Mouse (Mus musculus) neural tube, embryonic 14.5 days (tissue): ENCODE results near the gene Ubr3. TPM values are rescaled to one million over a fixed set of nuclear protein-coding genes. Genes with fewer than 3 reads are reported as not detected.
"Not testable (repeated sequence)": the region's sequence is repeated elsewhere in the genome, so short reads cannot be mapped to it uniquely, and the experiment has no call there.

Source experiments
- ATAC-seq: fragments of 200-750 bp; cut with Nextera tagmentation; 2 replicates; pipeline ENCODE4 v1.8.0; 2017; ENCODE audit warnings: low read depth, mild to moderate bottlenecking, moderate TSS enrichment, moderate library complexity
- H3K27ac ChIP-seq: fragments of 300-500 bp; sonication (generic); 2 replicates; pipeline ENCODE4 v1.5.1; 2014; ENCODE audit warnings: low read depth, mild to moderate bottlenecking, control low read depth, low read length, moderate library complexity, mixed read lengths
- H3K27me3 ChIP-seq: fragments of 300-500 bp; sonication (generic); 2 replicates; pipeline ENCODE4 v1.6.1; 2014; ENCODE audit warnings: low read length; ENCODE audit not compliant: control insufficient read depth, insufficient read depth
- H3K36me3 ChIP-seq: fragments of 300-500 bp; sonication (generic); 2 replicates; pipeline ENCODE4 v1.6.1; 2014; ENCODE audit warnings: low read length, mixed read lengths; ENCODE audit not compliant: control insufficient read depth, insufficient read depth
- H3K4me1 ChIP-seq: fragments of 300-500 bp; sonication (generic); 2 replicates; pipeline ENCODE4 v1.6.1; 2014; ENCODE audit warnings: low read length; ENCODE audit not compliant: control insufficient read depth, insufficient read depth
- H3K4me2 ChIP-seq: fragments of 300-500 bp; sonication (generic); 2 replicates; pipeline ENCODE4 v1.6.1; 2014; ENCODE audit warnings: mild to moderate bottlenecking, low read depth, low read length, control low read depth
- H3K4me3 ChIP-seq: fragments of 300-500 bp; sonication (generic); 2 replicates; pipeline ENCODE4 v1.5.1; 2014; ENCODE audit warnings: low read depth, low read length, control low read depth, mixed read lengths
- H3K9ac ChIP-seq: fragments of 300-500 bp; sonication (generic); replicated peaks from 2 replicates; pipeline ENCODE4 v1.6.1; 2014; ENCODE audit warnings: low read depth, mild to moderate bottlenecking, control low read depth, low read length, mixed read lengths
- H3K9me3 ChIP-seq: fragments of 300-500 bp; sonication (generic); 2 replicates; pipeline ENCODE4 v1.6.1; 2016; ENCODE audit warnings: low read length; ENCODE audit not compliant: control insufficient read depth
- WGBS: fragments of 180-500 bp; shearing (Covaris S2); extraction: QIAGEN DNeasy Blood & Tissue Kit; methylation state at CpG from one replicate; pipeline ENCODE4 v1.1.7; 2014; 5-methylcytosine and 5-hydroxymethylcytosine counted together
- polyA plus RNA-seq: library from polyadenylated mRNA; unstranded; fragments of >200 nt; fragmentation: Nextera tagmentation; extraction: Ambion mirVana; gene quantifications from 2 replicates; pipeline ENCODE4 v1.2.1, GENCODE M21; 2014

Gene Ubr3
- polyA plus RNA-seq, 1 experiment from 2014 or later: 28.7 TPM

GRCm38 (mm10) chr2:69939649-69940048 lies 42.6 kb downstream of the Ubr3 start:
- Histone ChIP-seq H3K4me3 (no peak overlapping the region), H3K27me3 (no peaks in the 10 kb centered on the region), H3K4me2 (no peak overlapping the region), H3K27ac (no peak overlapping the region), H3K9ac (no peak overlapping the region), H3K9me3 (no peaks in the 10 kb centered on the region), H3K4me1 (no peaks in the 10 kb centered on the region), H3K36me3 (peaks cover 9% of the 10 kb centered on the region)
- ATAC-seq: no peak
- 98% methylated on average over 5 of the region's 5 CpGs for WGBS

DNA sequence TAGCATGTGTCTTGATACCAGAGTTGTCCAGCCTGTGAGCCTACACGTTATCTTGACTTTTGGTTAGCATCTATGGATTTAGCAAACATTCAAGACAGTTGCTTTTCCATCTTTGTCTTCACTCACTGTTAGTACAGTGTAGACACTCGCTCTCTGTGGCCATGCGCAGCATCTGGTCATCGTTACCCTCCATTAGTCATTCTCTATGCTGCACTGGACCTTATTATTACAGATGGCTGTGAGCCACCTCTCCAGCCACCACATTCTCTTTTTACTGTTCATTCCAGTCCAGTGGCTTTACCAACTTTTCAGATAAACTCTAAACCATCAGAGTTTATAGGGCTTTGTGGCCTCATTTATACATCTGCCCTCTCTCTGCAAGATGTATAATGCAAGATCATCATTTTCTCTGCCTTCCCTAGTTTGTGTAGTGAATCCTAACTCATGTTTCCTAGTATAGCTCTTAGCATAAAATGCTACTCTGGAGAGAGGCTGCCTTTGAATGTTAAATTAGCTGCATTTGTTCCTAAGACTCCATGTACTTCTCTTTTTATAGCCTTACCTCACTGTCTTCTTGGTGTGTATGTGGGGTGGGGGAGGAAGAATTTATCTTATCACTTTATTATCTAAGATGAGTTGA lies 44.5 kb downstream of the Ubr3 start:
- Histone ChIP-seq H3K27ac (no peak overlapping the region), H3K36me3 (peaks cover 9% of the 10 kb centered on the region), H3K4me1 (no peaks in the 10 kb centered on the region), H3K9ac (no peak overlapping the region), H3K9me3 (no peaks in the 10 kb centered on the region), H3K27me3 (no peaks in the 10 kb centered on the region), H3K4me2 (no peak overlapping the region), H3K4me3 (no peak overlapping the region)
- no peak for ATAC-seq
- WGBS: 73% methylated on average over 4 of the region's 4 CpGs

DNA sequence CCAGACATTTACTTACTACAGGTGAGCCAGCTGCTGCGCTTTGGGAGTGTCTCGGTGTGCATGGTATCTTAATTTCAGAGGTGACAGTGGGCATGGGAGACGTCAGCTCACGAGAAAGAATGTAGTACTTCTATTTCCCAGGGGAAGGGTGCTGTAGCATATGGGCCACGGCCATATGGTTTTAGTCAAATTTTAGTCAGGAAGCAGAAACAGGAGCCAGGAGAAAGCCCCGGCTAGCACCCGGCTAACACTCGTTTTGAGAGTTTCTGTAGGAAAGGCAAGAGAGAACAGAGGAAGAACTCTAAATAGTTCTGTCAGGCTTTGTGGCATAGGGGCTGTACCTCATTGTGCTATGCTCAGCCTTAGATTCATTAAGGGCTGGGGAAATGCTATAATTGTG lies 55.8 kb downstream of the Ubr3 start:
- Histone ChIP-seq H3K4me1 (no peaks in the 10 kb centered on the region), H3K9ac (no peak overlapping the region), H3K4me2 (no peak overlapping the region), H3K27me3 (no peaks in the 10 kb centered on the region), H3K36me3 (peaks cover 22% of the 10 kb centered on the region), H3K9me3 (no peaks in the 10 kb centered on the region), H3K4me3 (no peak overlapping the region), H3K27ac (no peak overlapping the region)
- no peak for ATAC-seq
- WGBS: 86% methylated on average over 8 of the region's 8 CpGs

GRCm38 (mm10) chr2:69955635-69956034 lies 58.6 kb downstream of the Ubr3 start:
- no peak for ATAC-seq
- Histone ChIP-seq H3K4me3 (no peak overlapping the region), H3K27ac (no peak overlapping the region), H3K27me3 (no peaks in the 10 kb centered on the region), H3K9me3 (no peaks in the 10 kb centered on the region), H3K4me1 (no peaks in the 10 kb centered on the region), H3K4me2 (no peak overlapping the region), H3K9ac (no peak overlapping the region), H3K36me3 (peaks cover 19% of the 10 kb centered on the region)
- WGBS: 69% methylated on average over 2 of the region's 2 CpGs

- Histone ChIP-seq H3K27ac (no peak overlapping the region), H3K9ac (no peak overlapping the region), H3K4me1 (no peaks in the 10 kb centered on the region), H3K9me3 (no peaks in the 10 kb centered on the region), H3K27me3 (no peaks in the 10 kb centered on the region), H3K4me3 (no peak overlapping the region), H3K36me3 (peaks cover 19% of the 10 kb centered on the region), H3K4me2 (no peak overlapping the region)
- ATAC-seq: no peak
- WGBS: 94% methylated on average over 2 of the region's 2 CpGs
Measured at GRCm38 (mm10) chr2:69957622-69958021, 60.6 kb downstream of the Ubr3 start.

DNA sequence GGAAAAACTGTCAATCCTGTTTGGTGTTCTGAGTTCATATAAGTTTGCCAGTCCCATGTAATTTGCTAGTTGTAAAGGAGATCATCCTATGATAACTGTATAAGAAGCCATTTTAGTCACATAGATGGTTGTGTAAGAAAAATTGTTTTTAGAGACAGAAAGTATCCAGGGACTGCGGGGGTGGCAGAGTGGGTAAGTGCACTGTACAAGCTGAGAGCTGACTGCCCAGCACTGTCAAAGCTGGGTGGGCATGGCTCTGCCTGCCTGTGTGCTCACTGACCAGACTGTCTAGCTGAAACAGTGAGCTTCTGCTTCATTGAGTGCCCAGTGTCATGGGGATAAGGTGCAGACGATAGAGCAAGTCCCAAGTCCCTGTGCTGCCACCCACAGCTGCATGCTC lies 77.8 kb downstream of the Ubr3 start:
- no peak overlapping the region for H3K9ac ChIP-seq
- H3K4me2 ChIP-seq: no peak overlapping the region
- H3K4me1 ChIP-seq: no peaks in the 10 kb centered on the region
- 85% methylated on average over 2 of the region's 2 CpGs for WGBS
- ATAC-seq: no peak
- no peak overlapping the region for H3K27ac ChIP-seq
- H3K4me3 ChIP-seq: no peak overlapping the region
- no peaks in the 10 kb centered on the region for H3K27me3 ChIP-seq
- no peaks in the 10 kb centered on the region for H3K9me3 ChIP-seq
- H3K36me3 ChIP-seq: peaks cover 23% of the 10 kb centered on the region; the same call in 1 of the 2 replicates

GRCm38 (mm10) chr2:69989224-69989623 lies 92.2 kb downstream of the Ubr3 start:
- no peak for ATAC-seq
- no peaks in the 10 kb centered on the region for H3K27me3 ChIP-seq
- peaks cover 15% of the 10 kb centered on the region for H3K36me3 ChIP-seq
- no peaks in the 10 kb centered on the region for H3K9me3 ChIP-seq
- 89% methylated on average over 6 of the region's 6 CpGs for WGBS
- no peak overlapping the region for H3K27ac ChIP-seq
- no peak overlapping the region for H3K4me3 ChIP-seq
- H3K9ac ChIP-seq: no peak overlapping the region
- H3K4me2 ChIP-seq: no peak overlapping the region
- H3K4me1 ChIP-seq: no peaks in the 10 kb centered on the region

GRCm38 (mm10) chr2:69990647-69991046 lies 93.6 kb downstream of the Ubr3 start:
- WGBS: 63% methylated on average over 2 of the region's 2 CpGs
- H3K36me3 ChIP-seq: peaks cover 19% of the 10 kb centered on the region
- no peaks in the 10 kb centered on the region for H3K4me1 ChIP-seq

GRCm38 (mm10) chr2:69994082-69994736 lies 97.2 kb downstream of the Ubr3 start:
- H3K9me3 ChIP-seq, H3K27me3 ChIP-seq, H3K4me3 ChIP-seq, H3K4me1 ChIP-seq, ATAC-seq, H3K4me2 ChIP-seq, H3K27ac ChIP-seq, H3K9ac ChIP-seq: not testable (repeated sequence)
- H3K36me3 ChIP-seq: peaks cover 18% of the 10 kb centered on the region
- WGBS: 92% methylated on average over 3 of the region's 3 CpGs

More at GRCm38 (mm10) chr2:69990647-69991046, 93.6 kb downstream of the Ubr3 start:
- no peak for ATAC-seq
- H3K9me3 ChIP-seq: no peaks in the 10 kb centered on the region
- no peak overlapping the region for H3K4me2 ChIP-seq
- no peak overlapping the region for H3K4me3 ChIP-seq
- no peak overlapping the region for H3K27ac ChIP-seq
- H3K27me3 ChIP-seq: no peaks in the 10 kb centered on the region
- no peak overlapping the region for H3K9ac ChIP-seq
